ENCODE assay signal across 13 mouse cellular contexts in the genomic region with DNA sequence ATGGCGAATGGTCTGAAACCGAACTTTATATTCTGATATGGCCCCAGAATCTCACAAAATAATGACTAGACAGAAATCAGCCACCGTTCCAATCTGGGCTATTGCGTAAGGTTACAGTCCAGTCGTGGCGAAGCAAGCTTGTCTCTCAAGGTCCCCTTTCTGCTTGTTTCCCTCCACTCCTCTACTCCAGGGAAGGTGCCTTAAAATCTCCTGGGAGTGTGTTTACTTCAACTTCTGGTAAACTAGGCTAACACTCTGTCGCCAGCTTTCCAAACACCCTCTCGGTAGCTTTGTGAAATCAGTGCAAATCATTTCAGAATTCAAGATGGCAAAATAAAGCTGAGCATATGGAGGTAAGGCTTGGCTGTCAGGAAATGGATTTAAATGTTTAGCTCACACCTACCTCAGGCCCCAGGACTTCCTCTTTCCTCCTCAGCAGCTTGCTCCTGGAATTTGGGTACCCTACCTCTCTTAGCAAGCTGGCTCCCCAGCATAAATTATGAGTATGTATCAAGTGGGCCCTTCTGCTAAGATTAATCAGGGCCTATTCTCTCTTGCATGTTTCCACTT. TPM values are rescaled to one million over a fixed set of nuclear protein-coding genes. Genes with fewer than 3 reads are reported as not detected.
DNase-seq lines count a peak whose midpoint lies in the region; ATAC-seq and TF ChIP-seq lines count a peak whose summit lies in the region.
"Had no signal": no experiment of that assay in that cellular context is flagged by ENCODE, and none has a peak within 500 bp of the region (broad histone marks: within the 10 kb centered on the region; RNA-seq: fewer than 3 reads in every experiment).

No protein-coding gene starts in this region.

- 21% methylated on average over 8 of the region's 8 CpGs for WGBS in forebrain, embryonic 15.5 days
- WGBS in midbrain, embryonic 10.5 days = 49% methylated on average over 8 of the region's 8 CpGs
- 44% methylated on average over 8 of the region's 8 CpGs for WGBS in neural tube, embryonic 13.5 days

- no peak for TF ChIP-seq CTCF in cortical plate, adult 2 months (IDR thresholded peaks at IDR 0.05; ENCODE audit: extremely low read depth, insufficient read depth, low read length)

- peak overlapping the region; percentile 91 for H3K4me2 ChIP-seq in forebrain, embryonic 15.5 days (replicated peaks)
- H3K4me2 ChIP-seq in neural tube, embryonic 13.5 days = peak overlapping the region; percentile 67

- TF ChIP-seq POLR2A in cortical plate, adult 2 months (IDR thresholded peaks at IDR 0.05; ENCODE audit: extremely low read depth, insufficient read depth, low read length) = no peak

- no peaks in the 10 kb centered on the region for H3K27me3 ChIP-seq in forebrain, embryonic 15.5 days
- H3K27me3 ChIP-seq in midbrain, embryonic 10.5 days (ENCODE audit: low read depth, poor library complexity, severe bottlenecking) = peaks cover 49% of the 10 kb centered on the region
- H3K27me3 ChIP-seq in neural tube, embryonic 13.5 days = peaks cover 76% of the 10 kb centered on the region

- ATAC-seq in forebrain, embryonic 15.5 days (replicated peaks) = no peak
- ATAC-seq in neural tube, embryonic 13.5 days (ENCODE audit: low read depth) = no peak
- ATAC-seq: Patski had no signal

- peak; percentile 32 for DNase-seq in midbrain, embryonic 10.5 days (ENCODE audit: low spot score)
- no peak for DNase-seq in MN1 (ENCODE audit: low spot score)
- no peak for DNase-seq in thymus, postnatal 4 days
- DNase-seq in spleen, adult 18-20 months = no peak
- DNase-seq: cerebellum, adult 9-11 months; heart, postnatal 36 days; kidney, adult 9 months; thymus, postnatal 25 days had no signal

- no peaks in the 10 kb centered on the region for H3K36me3 ChIP-seq in forebrain, embryonic 15.5 days
- peaks cover 9% of the 10 kb centered on the region; the same call in 1 of the 2 replicates for H3K36me3 ChIP-seq in midbrain, embryonic 10.5 days
- H3K36me3 ChIP-seq in neural tube, embryonic 13.5 days = no peaks in the 10 kb centered on the region

- no peaks in the 10 kb centered on the region for H3K9me3 ChIP-seq in forebrain, embryonic 15.5 days
- no peaks in the 10 kb centered on the region for H3K9me3 ChIP-seq in midbrain, embryonic 10.5 days (replicated peaks)
- H3K9me3 ChIP-seq in neural tube, embryonic 13.5 days = no peaks in the 10 kb centered on the region

- H3K9ac ChIP-seq in forebrain, embryonic 15.5 days (replicated peaks) = peak overlapping the region; percentile 52
- peak overlapping the region; percentile 75; the same call in 1 of the 2 replicates for H3K9ac ChIP-seq in neural tube, embryonic 13.5 days
- H3K9ac ChIP-seq: liver, embryonic 14.5 days had no signal

- H3K4me3 ChIP-seq in cortical plate, adult 2 months (ENCODE audit: insufficient read depth, low read length) = no peak overlapping the region
- H3K4me3 ChIP-seq in forebrain, embryonic 15.5 days = peak overlapping the region; percentile 8; the same call in 1 of the 2 replicates
- H3K4me3 ChIP-seq in midbrain, embryonic 10.5 days = peak overlapping the region; percentile 99
- H3K4me3 ChIP-seq in neural tube, embryonic 13.5 days = no peak overlapping the region

- H3K4me1 ChIP-seq in cortical plate, adult 2 months (ENCODE audit: control insufficient read depth, insufficient read depth, low read length) = no peaks in the 10 kb centered on the region
- H3K4me1 ChIP-seq in forebrain, embryonic 15.5 days = peaks cover 69% of the 10 kb centered on the region
- H3K4me1 ChIP-seq in midbrain, embryonic 10.5 days = peaks cover 91% of the 10 kb centered on the region
- H3K4me1 ChIP-seq in neural tube, embryonic 13.5 days (replicated peaks) = peaks cover 69% of the 10 kb centered on the region

- H3K27ac ChIP-seq in cortical plate, adult 2 months (ENCODE audit: insufficient read depth, low read length) = peak overlapping the region; percentile 66; the same call in 1 of the 2 replicates
- H3K27ac ChIP-seq in forebrain, embryonic 15.5 days (replicated peaks) = peak overlapping the region; percentile 97
- H3K27ac ChIP-seq in midbrain, embryonic 10.5 days (replicated peaks) = peak overlapping the region; percentile 100
- peak overlapping the region; percentile 94 for H3K27ac ChIP-seq in neural tube, embryonic 13.5 days (replicated peaks)
- H3K27ac ChIP-seq: liver, embryonic 14.5 days had no signal

RNA-seq across cellular contexts. Expression of a gene that starts 8.8 kb away (rescaled TPM):
- 27.0 and 30.5 TPM in 2 replicates for polyA plus RNA-seq in cortical plate, adult 2 months (2012; rRNA removed)
- 39.7 and 42.3 TPM in 2 replicates for polyA plus RNA-seq in forebrain, embryonic 15.5 days (2015; fragmentation: Nextera tagmentation; extraction: Ambion mirVana)
- polyA plus RNA-seq in midbrain, embryonic 10.5 days (2016; fragmentation: Nextera tagmentation; extraction: Ambion mirVana) = 28.8 and 31.9 TPM in 2 replicates
- 20.9 TPM in 2 replicates for polyA plus RNA-seq in neural tube, embryonic 13.5 days (2015; fragmentation: Nextera tagmentation; extraction: Ambion mirVana)

Comparison
In these comparisons a context has a peak if more than half of its experiments do, and no peak if none do; other contexts are left out.
1. H3K4me3 ChIP-seq: peak in forebrain, embryonic 15.5 days (single experiment) and midbrain, embryonic 10.5 days (single experiment); none in cortical plate, adult 2 months (single experiment) and neural tube, embryonic 13.5 days (single experiment).
2. Peak in every context shown above with its lines, with median percentiles within 50 percentile points of each other: H3K27ac ChIP-seq.